Mouse (Mus musculus): ENCODE results near the gene Atp13a1. TPM values are rescaled to one million over a fixed set of nuclear protein-coding genes. Genes with fewer than 3 reads are reported as not detected.

Atp13a1 gene
- 10 to 100 TPM; 21.3 to 22.3 TPM for total RNA-seq (2021)
- long read RNA-seq, experiment 1, transcript Atp13a1-201 (26 exons, 3,915 nt) = major isoform, 21 of 44 reads
- long read RNA-seq, experiment 1, partial matches to known transcripts = 6 of 44 reads
- long read RNA-seq, experiment 1, other reads (novel, unspliced or antisense) = 17 of 44 reads
- long read RNA-seq, experiment 2, transcript Atp13a1-201 (26 exons, 3,915 nt) = major isoform, 39 of 77 reads
- long read RNA-seq, experiment 2, partial matches to known transcripts = 11 of 77 reads
- long read RNA-seq, experiment 2, other reads (novel, unspliced or antisense) = 27 of 77 reads

GRCm38 (mm10) chr8:69790773-69791367 is at the start of gene Atp13a1, which contains the start of gene Zfp866:
Gene Atp13a1 (plus strand): TSS chr8:69791163.
Gene Zfp866 (minus strand): TSS chr8:69791178.
- DNase-seq (ENCODE audit: low spot score in 2 of 2) = peak; percentile 78 to 90

- DNase-seq (ENCODE audit: low spot score in 2 of 2) = no peak
These were observed 49.7 kb upstream of the Atp13a1 start for GRCm38 (mm10) chr8:69741231-69741630.

GRCm38 (mm10) chr8:69749544-69750454 is 41.2 kb upstream of the Atp13a1 start, which contains the start of gene Zfp963:
Gene Zfp963 (minus strand): TSS chr8:69749970.
- peak; percentile 91 to 96 for DNase-seq (ENCODE audit: low spot score in 2 of 2)

GRCm38 (mm10) chr8:69752437-69752836 is 38.5 kb upstream of the Atp13a1 start:
- DNase-seq (ENCODE audit: low spot score in 2 of 2) = no peak

- no peak for DNase-seq (ENCODE audit: low spot score in 2 of 2)
These were observed 32.6 kb upstream of the Atp13a1 start for GRCm38 (mm10) chr8:69758316-69758715.

GRCm38 (mm10) chr8:69761814-69762445 is 29.0 kb upstream of the Atp13a1 start:
- no peak for DNase-seq (ENCODE audit: low spot score in 2 of 2)

- DNase-seq (ENCODE audit: low spot score in 2 of 2) = no peak
These were observed 19.7 kb upstream of the Atp13a1 start for GRCm38 (mm10) chr8:69771221-69771620.

- DNase-seq (ENCODE audit: low spot score in 2 of 2) = no peak
These were observed 18.9 kb upstream of the Atp13a1 start for GRCm38 (mm10) chr8:69772106-69772505.

GRCm38 (mm10) chr8:69774503-69775148 is 16.3 kb upstream of the Atp13a1 start, which contains the start of gene Gm20422:
Gene Gm20422 (minus strand): TSS chr8:69774886.
- DNase-seq (ENCODE audit: low spot score in 2 of 2) = peak; percentile 66 to 85

- DNase-seq (ENCODE audit: low spot score in 2 of 2) = no peak
These were observed 15.8 kb upstream of the Atp13a1 start for GRCm38 (mm10) chr8:69775149-69775534.

- DNase-seq (ENCODE audit: low spot score in 2 of 2) = no peak
These were observed 13.9 kb upstream of the Atp13a1 start for GRCm38 (mm10) chr8:69777111-69777510.

- DNase-seq (ENCODE audit: low spot score in 2 of 2) = no peak
These were observed 1.9 kb upstream of the Atp13a1 start for GRCm38 (mm10) chr8:69789105-69789504.

- no peak for DNase-seq (ENCODE audit: low spot score in 2 of 2)
These were observed 1.2 kb upstream of the Atp13a1 start for GRCm38 (mm10) chr8:69789731-69790130.

- no peak for DNase-seq (ENCODE audit: low spot score in 2 of 2)
These were observed 599 bp upstream of the Atp13a1 start for GRCm38 (mm10) chr8:69790364-69790763.

- DNase-seq (ENCODE audit: low spot score in 2 of 2) = no peak
These were observed 579 bp downstream of the Atp13a1 start for GRCm38 (mm10) chr8:69791415-69792068.

- no peak for DNase-seq (ENCODE audit: low spot score in 2 of 2)
These were observed 2.7 kb downstream of the Atp13a1 start for GRCm38 (mm10) chr8:69793666-69794065.

- no peak for DNase-seq (ENCODE audit: low spot score in 2 of 2)
These were observed 3.1 kb downstream of the Atp13a1 start for GRCm38 (mm10) chr8:69794096-69794495.

- no peak for DNase-seq (ENCODE audit: low spot score in 2 of 2)
These were observed 3.9 kb downstream of the Atp13a1 start for GRCm38 (mm10) chr8:69794901-69795300.

- DNase-seq (ENCODE audit: low spot score in 2 of 2) = no peak
These were observed 5.9 kb downstream of the Atp13a1 start for GRCm38 (mm10) chr8:69796721-69797345.

- DNase-seq (ENCODE audit: low spot score in 2 of 2) = no peak
These were observed 6.7 kb downstream of the Atp13a1 start for GRCm38 (mm10) chr8:69797661-69798060.
